Mouse (Mus musculus) left cerebral cortex, postnatal 10 days (tissue): ENCODE measurements around the gene Dad1. TPM values are rescaled to one million over a fixed set of nuclear protein-coding genes. Genes with fewer than 3 reads are reported as not detected.

Experiments
- DNase-seq, 2 experiments: peaks; one replicate each; pipeline ENCODE4 v3.0.0; 2021 to 2022; ENCODE audit warnings: low spot score in 2 of 2, mixed read lengths in 1 of 2; ENCODE audit errors: extremely low spot score in 1 of 2
- intact Hi-C: fragments of 180-260 bp; cut with DNase I; formaldehyde crosslinking; loops from one replicate; pipeline ENCODE4 v1.15.1; 2025
- total RNA-seq, 2 experiments: library from RNA; stranded (reverse); gene quantifications; 2 replicates each; pipeline ENCODE4 v1.2.3; 2021

Gene Dad1
- total RNA-seq, 2 experiments from 2014 or later: 121 to 126 TPM

DNA sequence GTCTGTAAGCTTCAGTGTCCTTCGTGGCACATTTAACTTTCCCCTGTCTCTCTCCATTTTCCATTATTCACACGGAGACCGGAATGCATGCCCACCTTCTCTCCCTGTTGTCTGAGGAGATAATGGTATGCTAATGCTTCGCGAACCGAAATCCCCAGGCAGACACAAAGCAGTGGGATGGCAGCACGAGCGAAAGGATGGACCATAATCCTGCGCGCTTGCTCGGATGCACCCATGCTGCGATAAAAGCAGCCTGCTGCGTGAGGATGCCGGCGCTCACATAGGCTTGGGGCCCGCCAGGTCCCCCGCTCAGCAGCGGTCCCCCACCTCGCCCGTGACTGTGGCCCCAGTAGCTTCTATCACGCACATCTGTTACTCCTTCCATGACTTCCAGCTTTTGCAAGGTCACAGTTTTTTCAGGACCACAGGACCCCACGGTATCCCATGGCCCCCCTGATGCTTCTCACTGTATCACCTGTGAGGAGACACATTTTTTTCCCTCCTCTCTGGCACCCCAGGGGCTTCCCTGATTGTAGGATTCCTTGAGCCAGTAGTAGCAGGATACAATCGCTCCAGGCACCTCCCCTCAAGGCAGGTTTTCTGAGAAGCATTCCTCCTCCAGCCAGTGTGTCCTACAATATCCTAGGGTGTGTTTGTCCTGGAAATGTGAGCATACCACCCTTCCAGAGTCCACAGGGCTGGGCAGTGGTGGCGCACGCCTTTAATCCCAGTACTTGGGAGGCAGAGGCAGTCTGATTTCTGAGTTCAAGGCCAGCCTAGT, 24.8 kb downstream of the Dad1 start:
- intact Hi-C loops: loop anchor here (2.0 to 5.0 kb wide), 3 partner anchors 162 to 412 kb away; partner anchors contain the start of genes Cdh24 and Gm17606
- DNase-seq: peak in 1 of 2 experiments; percentile 47

DNA sequence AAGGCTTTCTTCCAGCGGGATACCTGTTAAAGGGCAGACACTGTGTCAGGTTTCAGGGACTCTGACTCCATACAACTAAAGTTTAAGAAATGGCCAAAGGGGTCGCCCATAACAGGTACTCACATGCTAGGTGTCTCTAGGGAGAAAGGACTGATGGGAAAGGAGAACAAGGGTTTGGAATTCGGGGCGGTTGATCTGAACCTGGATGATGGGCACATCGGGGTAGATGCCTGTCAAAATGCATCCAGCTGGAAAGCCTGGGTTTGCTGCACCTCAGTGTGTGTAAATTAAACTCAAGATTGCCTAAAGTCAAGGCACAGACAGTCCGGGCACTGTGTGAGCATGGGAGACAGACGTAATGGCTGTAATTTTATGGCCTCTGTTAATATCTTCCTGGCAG, 25.4 kb downstream of the Dad1 start:
- intact Hi-C loops: loop anchor here (2.0 to 5.0 kb wide), 3 partner anchors 161 to 412 kb away; partner anchors contain the start of genes Cdh24 and Gm17606
- DNase-seq: no peak

DNA sequence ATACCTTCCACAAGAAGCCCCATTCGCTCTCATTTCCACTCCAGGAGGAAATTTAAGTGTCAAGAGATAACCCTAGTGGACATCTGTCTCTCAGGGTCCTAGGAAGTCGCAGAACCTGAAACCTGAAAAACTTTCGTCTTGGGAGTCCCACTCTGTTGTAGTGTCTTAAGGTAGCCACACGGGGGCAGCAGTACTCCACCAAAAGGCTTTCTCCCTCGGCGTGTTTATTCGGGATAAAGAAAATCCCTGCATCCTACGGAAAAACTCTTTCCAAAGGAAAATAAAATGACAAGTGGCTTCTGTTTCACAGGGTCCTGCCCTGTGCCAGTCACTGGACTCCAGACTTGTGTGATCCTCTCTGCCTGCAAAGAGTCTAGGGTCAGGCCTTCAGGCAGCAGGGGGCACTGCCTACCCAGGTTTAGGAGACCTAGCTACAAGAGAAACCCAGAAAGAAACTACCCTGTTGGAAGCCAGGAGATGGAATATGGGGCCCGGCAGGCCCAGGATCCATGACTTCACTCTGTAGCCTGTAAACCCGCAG, 25.9 kb downstream of the Dad1 start:
- DNase-seq: peak; percentile 57 to 75
- intact Hi-C loops: loop anchor here (2.0 to 5.0 kb wide), 3 partner anchors 161 to 413 kb away; partner anchors contain the start of genes Cdh24 and Gm17606

DNA sequence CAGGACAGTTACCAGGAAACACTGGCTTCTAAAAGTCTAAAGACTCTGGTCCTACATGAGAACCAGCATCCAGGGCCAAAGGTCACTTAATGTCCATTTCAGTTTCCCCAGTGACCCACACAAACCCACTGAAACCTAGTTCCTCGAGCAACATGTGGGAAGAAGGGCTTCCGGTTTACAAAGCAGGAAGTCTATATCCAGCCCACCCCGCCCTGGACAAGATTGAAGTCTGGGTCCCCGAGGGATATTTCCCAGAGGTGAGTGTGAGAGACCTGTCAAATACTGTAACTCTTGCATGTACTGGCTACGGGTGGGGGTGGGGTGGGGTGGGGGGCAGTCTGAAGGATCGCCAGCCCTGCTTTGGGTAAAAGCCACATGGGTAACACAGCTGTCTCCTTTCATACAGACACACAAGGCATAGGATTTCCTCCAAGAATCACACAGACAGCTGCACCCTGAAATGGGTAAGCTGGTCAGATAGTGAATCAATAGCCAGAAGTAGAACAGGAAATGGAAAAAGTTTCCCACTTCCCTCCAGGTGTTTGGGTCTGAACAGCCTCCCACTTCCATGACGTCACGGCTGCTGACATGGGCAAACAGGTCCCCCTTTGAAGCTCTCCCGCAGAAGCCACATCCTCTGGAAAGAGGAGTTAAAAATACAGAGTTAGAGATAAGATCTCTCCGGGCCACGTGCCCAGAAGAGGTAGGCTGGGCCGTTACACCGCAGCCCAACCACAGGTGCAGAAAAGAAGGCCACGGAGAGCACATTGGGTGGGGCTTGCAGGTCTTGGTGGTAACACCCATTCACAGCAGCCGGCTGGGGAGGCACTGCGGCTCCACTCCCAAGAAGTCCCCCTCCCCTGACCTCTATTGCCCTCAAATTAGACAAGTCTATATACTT, 26.7 kb downstream of the Dad1 start:
- intact Hi-C loops: loop anchor here (5.0 kb wide), 2 partner anchors 160 to 220 kb away; no protein-coding TSS in a partner anchor
- DNase-seq: peak in 1 of 2 experiments; percentile 57

DNA sequence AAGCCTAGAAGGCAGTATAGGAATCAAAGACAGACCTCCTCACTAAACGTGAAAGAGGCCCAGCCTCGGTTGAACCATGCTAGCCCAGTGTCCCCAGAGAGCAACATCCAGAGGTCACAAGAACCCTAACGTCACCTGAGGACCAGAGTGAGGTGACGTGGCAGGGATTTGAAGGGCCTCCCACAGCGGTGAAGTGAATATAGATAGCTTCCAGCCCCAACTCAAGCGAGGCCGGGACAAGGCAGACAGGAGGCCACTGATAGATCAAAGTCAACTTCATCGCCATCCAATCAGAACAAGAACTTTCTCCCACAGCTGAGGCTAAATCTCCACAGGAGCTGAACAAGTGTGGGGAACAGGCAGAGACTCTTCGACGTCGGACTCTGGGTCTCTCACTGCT, 28.2 kb downstream of the Dad1 start:
- DNase-seq: no peak
- intact Hi-C loops: loop anchor here (5.0 kb wide), 2 partner anchors 158 to 222 kb away; no protein-coding TSS in a partner anchor

DNA sequence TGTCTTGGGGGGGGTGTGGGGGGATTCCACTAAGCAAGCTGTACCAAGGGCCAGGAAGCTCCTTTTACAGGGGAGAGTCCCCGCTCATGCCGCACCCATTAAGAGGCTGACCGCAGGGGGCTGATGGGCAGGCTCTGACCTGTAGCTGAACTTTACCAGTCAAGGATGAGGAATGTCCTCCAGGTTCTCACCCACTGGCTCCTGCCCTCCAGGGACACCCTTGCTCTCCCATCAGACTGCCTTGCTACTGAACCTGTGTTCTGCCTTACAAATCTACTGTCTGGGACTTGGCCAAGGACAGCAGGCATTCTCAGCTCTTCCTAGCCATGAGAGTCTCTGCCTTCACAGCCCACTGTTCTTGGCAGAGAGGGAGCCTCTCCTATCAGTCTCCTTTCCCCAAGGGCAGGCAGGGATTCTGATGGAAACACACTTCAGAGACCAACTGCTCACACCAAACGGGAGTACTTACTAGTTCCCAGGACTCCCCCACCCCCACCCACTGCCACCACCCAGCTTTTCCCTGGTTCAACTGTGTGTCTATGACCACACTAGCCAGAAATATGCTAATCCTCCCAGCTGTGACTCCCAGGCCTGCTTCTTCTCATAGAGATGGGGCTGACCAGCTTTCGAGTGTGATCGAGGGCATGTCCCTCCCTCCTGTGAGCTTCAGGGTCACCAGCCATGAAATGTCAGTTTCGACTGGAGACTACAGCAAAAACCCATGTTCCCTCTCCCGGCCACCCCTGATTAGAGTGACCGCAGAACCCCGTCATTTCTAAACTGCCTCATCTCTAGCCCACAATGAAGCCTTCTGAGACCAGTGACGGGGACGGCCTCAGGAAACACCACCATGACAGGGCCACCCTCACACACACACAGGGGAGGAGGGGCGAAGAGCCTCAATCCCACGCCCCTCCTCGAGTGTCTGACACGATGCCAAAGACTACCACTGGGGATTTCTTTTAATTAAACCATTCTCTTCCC, 29.1 kb downstream of the Dad1 start:
- DNase-seq: no peak
- intact Hi-C loops: loop anchor here (5.0 kb wide), 2 partner anchors 157 to 223 kb away; no protein-coding TSS in a partner anchor

DNA sequence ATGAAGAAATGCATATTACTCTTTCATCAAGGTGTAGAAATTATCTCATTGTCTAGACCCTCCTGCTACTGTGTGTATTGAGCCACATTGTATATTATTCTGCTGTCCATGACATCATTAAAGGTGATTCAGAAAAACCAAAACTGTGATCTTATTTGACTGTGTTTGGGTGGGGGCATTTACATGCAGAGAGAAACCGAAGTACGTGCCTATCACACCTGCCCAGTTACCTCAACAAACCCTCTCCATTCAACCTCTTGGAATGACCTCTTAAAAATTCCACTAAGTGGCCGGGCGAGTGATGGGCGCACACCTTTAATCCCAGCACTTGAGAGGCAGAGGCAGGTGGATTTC, 29.9 kb downstream of the Dad1 start:
- intact Hi-C loops: no loop called here

DNA sequence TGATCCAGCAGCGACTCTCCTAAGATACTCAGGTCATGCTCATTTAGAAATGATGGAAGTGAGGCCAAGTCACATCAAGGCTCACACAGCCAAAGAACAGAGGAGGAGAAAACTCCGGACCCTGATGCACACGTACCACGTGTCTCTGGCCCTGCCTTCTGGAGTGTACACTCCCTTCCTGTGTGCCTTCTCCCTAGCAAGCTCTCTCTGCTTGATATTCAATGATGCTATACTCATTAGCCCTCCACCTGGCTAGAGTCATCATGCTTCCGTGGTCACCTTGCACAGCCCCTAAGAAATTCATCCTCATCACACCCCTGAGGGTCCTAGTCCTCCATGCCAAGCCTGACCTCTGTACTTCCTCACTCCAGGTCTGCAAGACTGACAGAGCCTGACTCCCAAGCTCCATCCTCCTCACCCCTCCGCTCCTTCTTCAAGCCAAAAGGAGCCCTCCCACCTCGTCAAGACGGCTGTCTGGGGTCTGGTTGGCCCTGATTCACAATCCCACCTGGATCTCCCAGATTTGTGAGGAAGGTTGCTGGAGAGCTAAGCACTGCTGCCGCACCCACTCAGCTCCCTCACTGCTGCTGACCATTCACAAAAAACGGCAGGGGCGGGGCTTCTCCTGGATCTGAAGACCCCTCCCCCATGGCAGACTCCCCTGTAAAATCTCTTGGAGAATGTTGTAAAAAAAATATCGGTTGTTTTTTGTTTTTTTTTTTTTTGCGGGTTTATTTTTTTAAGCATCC, 30.4 kb downstream of the Dad1 start:
- no peak for DNase-seq
- intact Hi-C loops: no loop called here

More for the DNA sequence above, 29.9 kb downstream of the Dad1 start:
- DNase-seq: no peak

DNA sequence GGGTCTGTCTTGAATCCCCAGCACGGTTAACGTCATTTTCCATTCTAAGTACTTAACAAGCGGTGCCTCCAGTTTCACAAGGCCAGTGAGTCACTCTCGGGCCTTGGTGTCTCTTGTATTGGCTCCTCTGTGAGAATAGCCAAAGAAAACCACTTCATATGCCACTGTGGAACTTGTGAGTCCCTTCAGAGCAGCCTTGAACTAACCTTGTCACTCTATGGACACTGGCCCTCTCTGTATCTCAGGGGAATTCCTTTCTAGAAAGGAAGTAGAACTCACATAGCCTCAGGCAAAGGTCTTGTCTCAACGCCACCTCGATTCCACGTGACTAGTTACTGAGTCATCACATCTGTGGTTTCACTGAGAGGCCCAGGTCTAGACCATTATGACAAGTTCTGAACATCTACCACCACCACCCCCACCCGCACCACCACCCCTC, 31.6 kb downstream of the Dad1 start:
- DNase-seq: no peak
- intact Hi-C loops: no loop called here

DNA sequence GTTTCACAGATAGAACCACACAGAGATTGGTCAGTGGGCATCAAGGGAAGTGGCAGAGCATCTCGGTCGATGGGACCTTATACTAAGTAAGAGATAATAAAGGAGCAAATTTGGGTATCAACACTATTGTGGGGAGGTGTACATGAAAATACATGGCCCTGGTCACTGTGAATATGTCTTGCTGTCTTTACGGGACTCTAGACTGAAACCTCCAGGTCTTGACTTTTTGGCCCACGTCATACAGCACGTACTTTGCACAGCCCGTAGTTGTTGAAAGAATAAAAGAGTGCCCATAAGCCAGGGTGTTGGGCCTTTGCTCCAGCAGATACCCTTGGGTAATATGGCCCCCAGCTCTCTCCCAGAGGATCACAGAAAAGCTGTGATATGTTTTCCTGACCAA, 32.3 kb downstream of the Dad1 start:
- intact Hi-C loops: no loop called here
- no peak for DNase-seq

DNA sequence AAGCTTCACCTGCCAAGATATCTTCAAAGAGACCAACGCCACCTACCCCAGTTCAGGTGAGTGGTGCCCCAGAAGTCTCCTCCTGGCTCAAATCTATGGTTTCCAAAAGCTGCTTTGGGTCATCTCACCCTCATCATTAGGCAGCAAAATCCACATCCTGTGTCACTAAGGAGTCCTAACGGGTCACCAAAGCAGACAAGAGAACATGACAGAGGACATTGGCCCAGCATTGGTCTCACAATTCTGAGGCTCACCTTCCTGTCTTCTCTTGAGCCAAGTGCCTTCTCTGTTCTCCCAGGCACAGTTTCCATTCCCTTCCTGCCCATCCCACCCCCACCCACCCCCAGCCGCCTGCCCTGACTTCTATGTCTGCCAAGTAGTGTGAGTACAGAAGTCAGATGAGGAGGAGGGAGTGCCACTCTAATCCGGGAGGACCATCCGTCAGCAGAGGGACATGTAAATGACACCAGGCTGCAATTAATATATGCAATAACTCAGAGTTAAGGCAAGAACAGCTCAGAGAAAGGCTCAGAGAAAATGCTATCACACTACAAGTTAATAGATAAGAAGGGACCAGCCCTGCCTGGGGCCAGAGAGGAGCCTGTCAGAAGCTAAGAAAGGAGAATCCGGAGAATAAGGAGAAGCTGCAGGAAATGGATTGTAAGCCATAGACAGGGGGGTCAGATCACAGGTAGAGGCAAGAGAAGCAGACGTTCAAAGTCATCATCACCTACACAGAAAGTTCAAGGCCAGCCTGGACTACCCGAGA, 33.0 kb downstream of the Dad1 start:
- intact Hi-C loops: no loop called here
- DNase-seq: no peak

DNA sequence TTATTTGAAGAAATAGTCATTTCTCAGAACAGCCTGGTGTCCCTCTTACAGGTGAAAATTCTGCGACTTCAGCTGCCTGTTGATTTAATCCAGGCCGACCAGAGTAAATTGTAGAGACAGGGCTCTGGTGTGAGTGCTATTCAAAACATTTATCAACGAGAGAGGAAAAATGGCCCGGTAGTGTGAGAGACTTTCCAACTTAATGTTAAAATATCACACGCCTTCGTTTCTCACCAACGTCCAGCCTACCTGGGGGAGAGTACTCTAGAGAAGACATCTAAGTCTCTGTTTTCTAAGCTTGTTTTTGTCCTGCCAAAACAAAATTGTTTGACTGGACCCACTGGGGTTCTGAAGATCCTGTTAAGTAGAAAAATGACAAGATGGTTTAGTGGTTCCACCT, 34.1 kb downstream of the Dad1 start:
- intact Hi-C loops: no loop called here
- no peak for DNase-seq

DNA sequence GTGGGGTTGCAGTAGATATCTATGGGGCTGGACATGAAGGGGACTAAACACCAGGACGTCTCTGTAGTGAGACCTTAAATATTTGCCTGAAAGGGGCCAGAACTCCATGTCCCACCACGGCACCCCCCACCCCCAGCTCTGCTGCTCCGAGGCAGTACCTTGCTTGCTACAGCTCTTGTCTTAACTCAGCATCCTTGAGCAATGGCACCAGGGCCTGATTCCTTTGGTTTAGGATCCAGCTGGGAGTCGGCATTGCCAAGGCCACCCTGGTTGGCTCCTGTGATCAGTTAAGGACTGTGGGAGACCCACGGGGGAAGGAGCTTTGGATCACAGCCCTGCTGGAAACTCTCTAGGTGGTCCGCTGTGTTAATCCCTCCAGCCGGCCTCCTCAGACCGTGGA, 34.6 kb downstream of the Dad1 start:
- intact Hi-C loops: no loop called here
- no peak for DNase-seq

DNA sequence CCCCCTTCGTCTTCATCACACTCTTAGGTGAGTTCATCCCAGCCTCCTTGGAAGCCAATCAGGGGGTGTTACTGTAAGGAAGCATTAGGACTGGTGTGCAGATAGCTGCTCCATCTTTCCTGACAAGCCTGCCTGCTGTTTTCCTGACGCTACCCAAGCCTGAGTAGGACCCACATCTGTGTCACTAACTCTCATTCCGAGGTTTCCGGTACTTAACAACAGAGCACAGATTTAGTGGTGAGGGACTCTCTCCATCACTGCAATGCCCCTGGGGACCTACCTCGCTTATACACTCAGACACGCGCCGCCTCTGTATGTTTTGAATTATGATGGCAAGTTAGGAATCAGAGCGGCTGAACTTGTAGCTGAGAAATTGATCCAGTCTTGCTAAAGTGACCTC, 35.2 kb downstream of the Dad1 start:
- intact Hi-C loops: no loop called here
- no peak for DNase-seq

DNA sequence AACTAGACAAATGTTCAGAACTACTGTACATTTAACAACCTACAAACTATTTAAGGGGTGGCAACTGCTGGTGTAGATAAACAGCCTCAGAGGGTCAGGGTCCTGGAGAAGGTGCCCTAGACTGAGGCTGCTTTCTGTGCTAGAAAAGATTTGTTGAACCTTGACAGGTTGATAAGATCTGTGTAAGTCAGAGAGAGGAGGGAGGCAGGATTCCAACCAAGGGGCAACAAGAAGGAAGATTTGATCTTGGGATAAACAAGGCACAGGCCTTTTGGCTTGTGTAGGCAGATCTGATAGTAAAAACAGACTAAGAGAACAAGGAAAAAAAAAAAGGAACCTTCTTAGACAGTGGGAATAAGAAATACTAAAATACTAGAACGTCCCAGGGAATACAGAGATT, 35.7 kb downstream of the Dad1 start:
- DNase-seq: no peak
- intact Hi-C loops: no loop called here

DNA sequence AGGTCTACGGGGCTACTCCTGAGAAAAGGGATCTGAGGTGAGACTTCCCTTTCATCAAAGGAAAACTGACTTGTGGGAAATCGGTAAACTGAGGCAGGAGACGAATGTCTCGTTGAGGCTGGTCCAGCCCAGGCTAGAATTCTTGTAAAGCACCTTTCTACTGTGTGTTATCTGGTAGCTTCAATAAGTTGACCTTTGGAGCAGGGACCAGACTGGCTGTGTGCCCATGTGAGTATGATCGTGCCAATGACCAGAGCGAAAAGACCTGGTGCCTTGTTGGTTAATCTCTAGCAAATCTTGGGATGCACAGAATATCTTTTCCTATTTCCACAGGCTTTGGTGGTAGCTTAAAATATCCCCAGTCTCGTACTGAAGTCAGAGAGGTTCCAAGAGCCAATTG, 37.8 kb downstream of the Dad1 start:
- intact Hi-C loops: no loop called here
- DNase-seq: no peak

DNA sequence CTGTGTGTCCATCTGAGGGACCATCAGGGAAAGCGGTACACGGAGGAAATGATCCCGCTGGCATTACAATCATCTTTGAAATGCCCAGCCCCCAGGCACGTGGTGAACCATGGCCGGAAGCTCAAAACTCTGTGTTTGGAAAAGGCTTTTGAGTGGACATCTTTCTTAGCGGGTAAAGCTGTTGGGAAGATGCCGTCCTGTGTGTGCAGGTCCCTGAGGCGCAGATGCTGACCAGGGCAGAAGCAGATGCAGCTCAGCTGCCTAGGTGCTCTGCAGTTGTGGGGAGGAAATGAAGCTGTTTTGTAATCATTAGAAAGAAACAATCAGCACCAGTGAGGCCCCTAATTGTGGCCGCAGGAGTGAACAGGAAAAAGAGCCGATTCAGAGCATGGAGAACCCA, 39.0 kb downstream of the Dad1 start:
- no peak for DNase-seq
- intact Hi-C loops: no loop called here
